Mouse (Mus musculus) CD8-positive naive resting alpha-beta T cell, adult 2 months (primary cell): ENCODE measurements around the gene Ubr4.
"Not testable (repeated sequence)": the region's sequence is repeated elsewhere in the genome, so short reads cannot be mapped to it uniquely, and the experiment has no call there.

Experiments used
- DNase-seq, 2 experiments: peaks; one replicate each; pipeline ENCODE4 v3.0.0; 2022; ENCODE audit warnings: low read depth in 2 of 2, low spot score in 2 of 2

The Ubr4 gene

GRCm38 (mm10) chr4:139352832-139353231 is 423 bp downstream of the Ubr4 start:
- DNase-seq: no peak

DNA sequence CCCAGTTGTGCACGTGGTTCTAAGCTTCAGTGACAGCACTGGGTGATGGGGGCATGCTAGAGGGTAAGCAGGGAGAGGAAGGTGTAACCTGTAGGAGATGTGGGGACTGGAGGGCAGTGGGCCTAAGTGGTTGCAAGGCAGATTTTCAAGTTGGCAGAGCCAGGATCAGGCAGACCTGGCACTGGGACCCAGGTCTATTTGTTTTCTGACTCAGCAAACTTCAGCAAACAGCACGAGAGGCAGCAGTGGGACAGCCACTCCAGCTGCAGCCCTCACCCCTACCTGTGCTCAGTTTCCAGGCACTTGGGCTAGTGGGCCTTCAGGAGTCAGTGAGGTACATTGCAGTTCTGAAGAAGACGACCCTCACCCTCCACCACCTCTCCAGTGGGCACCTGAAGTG is 4.8 kb downstream of the Ubr4 start:
- DNase-seq: no peak

- DNase-seq: no peak
Measured at GRCm38 (mm10) chr4:139360761-139361548, 8.5 kb downstream of the Ubr4 start.

GRCm38 (mm10) chr4:139367336-139367735 is 14.9 kb downstream of the Ubr4 start:
- no peak for DNase-seq

DNA sequence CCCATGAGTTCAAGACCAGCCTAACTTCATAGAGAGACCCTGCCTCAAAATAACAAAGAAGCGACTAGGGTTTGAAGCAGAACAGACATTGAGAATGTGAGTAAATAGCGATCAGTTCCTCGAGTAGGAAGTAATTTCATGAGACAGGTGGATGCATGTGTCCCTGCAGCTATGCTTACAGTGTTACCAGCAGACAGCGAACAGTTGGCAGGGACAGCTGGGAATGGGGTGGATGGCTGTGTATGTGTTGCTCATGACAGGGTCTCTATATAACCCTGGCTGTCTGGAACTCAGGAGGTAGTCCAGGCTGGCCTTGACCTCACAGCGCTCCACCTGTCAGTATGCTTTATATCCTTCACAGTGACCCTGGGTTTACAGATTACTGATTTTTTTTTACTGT is 15.6 kb downstream of the Ubr4 start:
- DNase-seq: no peak

GRCm38 (mm10) chr4:139373130-139373529 is 20.7 kb downstream of the Ubr4 start:
- DNase-seq: no peak

GRCm38 (mm10) chr4:139373531-139373930 is 21.1 kb downstream of the Ubr4 start:
- DNase-seq: no peak

DNA sequence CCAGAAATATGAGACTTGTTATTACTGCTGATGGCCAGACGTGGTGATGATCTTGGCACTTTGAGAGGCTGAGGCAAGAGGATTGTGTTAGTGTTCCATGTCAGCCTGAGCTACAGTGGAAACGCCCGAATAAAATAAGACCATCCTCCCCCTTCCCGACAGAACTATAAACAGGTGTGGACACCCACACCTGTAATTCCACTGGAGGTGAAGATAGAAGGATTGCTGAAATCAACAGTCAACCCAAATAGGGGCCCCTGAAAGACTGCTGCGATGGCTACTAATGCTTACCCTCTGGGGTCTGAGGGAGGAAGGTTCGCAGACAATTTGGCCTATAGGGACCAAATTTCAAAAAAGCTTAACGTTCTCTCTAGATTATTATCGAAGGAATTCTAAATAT is 27.3 kb downstream of the Ubr4 start:
- no peak for DNase-seq

DNA sequence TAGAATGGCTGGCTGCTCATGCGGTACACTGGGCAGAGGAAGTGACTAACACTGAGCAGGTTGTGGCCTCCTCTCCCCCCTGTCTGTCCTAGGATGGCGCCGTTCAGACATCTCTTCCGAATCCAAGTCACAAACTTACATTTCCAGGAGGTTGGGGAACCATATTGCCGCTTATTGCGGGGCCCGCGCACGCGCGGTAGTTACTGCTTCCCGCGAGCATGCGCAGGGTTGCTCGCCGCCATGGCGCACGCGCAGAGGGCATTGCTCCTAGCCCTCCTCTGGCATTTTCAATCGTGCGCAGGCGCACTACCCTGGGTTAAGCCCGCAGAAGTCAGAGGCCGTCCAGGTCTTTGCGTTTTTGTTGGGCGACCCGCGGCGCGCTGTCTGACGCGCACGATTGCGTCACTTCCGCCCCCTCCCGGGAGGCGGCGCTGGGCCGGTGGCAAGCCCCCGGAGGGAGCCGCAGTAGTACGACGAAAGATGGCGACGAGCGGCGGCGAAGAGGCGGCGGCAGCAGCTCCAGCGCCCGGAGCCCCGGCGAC is 27.9 kb downstream of the Ubr4 start:
- peak; percentile 99 to 100 for DNase-seq

DNA sequence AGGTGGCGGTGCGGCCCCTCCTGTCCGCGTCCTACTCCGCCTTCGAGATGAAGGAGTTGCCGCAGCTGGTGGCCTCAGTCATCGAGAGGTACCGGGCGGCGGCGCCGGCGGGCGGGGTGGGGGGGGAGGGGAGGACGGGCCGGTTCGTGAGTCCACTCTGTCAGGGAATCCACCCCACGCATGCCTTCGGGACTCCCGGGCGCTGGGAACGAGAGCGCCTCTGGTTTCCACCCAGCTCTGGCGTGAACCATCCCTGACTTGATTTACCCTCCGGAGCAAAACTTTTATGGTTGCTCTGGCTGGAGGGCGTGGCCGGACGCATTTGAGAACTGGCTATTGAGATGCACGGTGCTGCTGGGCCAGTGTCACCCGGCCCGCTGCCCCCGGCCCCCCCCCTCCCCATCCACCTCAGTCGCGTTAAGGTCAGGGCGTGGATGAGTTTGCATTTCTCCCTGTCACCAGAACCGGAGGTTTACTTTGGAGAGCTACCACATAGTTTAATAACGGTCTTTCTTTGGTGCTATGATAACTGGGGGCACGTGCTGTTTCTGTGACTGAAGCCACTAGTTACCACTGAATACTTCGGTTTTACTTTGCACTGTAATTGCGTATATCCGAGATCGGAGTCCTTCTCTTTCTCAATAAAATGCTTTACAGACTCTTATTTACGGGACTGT is 28.5 kb downstream of the Ubr4 start:
- peak in 1 of 2 experiments; percentile 5 for DNase-seq

DNA sequence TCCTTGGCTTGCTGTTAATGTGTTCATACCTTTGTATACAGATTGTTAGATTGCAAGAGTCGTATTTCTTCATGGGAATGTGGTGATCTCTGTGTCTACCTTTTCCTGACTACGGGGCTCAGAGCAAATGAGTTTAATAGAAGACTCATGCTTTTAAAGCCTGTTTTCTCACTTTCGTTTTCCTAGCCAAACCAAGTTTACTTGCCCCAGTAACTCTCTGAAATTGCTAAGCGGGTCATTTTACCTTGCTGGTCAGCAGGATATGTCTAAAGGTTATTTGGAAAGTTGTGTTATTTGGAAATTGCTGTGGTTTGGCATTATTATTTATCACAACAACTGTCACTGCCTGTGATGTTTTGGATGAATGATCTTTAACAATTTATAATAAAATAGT is 29.0 kb downstream of the Ubr4 start:
- DNase-seq: no peak

- DNase-seq: no peak
Measured at GRCm38 (mm10) chr4:139382231-139382630, 29.8 kb downstream of the Ubr4 start.

DNA sequence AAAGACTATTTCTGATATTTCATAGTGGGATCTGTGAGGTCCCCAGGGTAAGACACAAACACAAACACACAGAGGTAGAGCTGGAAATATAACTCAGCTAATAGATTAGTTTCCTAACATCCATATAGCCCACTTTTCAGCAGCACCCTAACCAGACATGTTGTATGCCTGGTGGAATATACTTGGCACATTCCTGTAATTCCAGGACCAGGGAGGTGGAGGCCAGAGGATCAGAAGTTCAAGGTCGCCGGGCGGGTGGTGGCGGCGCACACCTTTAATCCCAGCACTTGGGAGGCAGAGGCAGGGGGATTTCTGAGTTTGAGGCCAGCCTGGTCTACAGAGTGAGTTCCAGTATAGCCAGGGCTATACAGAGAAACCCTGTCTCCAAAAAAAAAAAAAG is 33.4 kb downstream of the Ubr4 start:
- not testable (repeated sequence) for DNase-seq

DNA sequence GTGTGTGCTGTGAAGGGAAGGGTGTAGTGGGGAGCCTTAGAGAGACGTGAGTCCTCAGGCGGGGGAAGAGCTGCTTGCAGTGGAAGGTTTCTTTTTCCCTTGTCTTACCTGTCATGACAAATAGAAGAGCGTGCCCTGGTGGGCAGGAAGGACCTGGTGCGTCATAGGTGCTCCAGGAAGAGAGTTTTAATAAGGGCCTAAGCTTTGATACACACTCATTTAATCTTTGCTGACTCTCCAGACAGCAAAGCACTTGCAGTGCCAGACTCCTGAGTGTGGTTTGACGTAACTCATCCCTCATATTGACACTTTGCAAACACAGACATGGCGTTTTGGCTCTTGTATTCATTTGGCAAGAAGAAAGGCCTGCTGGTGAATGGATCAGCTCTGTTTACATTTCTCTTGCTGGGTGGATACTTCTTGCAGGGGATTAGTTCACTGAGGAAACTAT is 34.5 kb downstream of the Ubr4 start:
- DNase-seq: no peak

DNA sequence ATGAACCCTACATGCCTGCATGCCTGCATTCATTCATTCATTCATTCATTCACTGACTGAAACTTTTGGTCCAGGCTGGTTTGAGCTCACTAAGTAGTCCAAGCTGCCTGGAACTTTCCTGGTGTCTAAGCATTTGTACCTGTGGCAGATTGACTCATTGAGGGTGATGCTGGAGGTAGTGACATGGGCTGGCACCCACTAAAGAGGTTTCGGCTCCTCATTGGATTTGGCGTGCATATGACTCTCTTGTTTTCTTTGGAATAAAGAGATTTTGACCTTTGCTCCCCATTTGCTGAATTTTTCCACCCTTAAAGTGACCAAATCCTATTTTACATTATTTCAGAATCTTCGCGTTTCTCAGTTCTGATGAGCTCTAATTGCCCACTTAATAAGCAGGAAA is 37.1 kb downstream of the Ubr4 start:
- no peak for DNase-seq

- no peak for DNase-seq
Measured at GRCm38 (mm10) chr4:139395431-139395830, 43.0 kb downstream of the Ubr4 start.

DNA sequence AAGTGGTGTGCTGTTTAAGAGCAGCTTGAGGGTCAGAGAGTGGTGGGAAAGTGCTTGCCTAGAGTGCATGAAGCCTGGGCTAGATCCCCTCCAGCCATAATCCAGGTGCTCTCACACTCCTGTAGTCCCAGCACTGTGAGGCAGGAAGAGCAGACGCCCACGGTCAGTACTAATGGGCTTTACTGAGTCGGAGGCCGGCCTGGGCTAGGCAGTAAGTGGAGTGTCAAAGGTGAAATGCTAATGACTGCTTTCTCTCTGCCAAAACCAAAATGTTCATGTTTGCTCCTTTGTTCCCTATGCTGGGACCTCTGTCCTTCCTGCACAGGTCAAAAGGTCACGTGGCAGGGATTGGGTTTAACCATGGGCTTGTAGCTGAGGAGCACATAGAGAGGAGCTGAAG is 48.1 kb downstream of the Ubr4 start:
- DNase-seq: no peak

DNA sequence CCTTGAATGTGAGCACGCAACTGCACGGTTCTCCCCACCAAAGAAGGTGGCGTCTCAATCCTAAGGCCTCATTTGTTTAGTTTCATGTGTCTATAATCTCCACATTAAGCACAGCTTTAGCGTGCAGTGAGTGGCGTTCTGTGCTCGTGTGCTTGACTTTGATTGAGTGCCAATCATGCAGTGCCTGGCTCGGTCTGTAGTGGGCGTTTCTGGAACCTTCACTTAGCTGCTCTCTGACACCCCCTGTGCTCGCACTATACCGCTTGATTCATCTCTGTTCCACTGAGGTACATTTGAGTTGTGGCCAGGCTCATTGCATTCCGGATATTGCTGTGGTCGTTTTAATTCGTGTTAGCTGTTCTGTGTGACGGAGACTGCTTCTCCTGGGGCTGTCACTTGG is 50.8 kb downstream of the Ubr4 start:
- no peak for DNase-seq

DNA sequence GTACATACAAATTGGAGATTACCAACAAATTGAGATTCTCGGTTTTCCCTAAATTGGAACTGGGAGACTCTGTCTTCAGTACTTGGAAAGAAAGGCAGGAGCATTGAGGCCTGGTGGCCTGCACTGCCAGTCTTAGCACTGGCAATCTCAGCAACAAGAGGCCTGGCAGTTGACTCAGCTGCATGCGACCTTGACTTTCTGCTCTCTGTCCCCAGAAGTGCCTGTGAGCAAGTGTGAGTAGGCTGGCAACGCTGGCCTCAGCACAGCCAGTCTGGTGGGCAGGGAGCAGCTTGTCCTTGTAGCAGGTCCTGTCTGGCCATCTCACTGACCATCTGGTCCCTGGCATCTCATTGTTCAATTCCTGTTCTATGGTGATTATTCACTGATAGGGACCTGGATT is 58.9 kb downstream of the Ubr4 start:
- no peak for DNase-seq

DNA sequence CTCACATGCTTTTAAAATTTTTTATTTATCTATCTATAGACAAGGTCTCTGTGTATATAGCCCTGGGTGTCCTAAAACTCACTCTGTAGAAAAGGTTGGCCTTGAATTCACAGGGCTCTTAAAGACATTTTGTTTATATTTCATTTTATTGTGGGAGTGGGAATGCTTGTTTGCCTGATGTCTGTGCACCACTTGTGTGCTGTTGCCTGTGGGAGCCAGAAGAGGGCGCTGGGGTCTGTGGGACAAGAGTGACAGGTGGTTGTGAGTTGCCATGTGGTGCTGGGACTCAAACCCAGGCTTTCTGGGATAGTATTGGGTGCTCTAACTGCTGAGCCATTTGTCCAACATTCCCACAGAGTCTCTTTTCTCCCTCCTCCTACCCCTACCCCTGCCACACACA is 65.5 kb downstream of the Ubr4 start:
- no peak for DNase-seq

GRCm38 (mm10) chr4:139421621-139422020 is 69.2 kb downstream of the Ubr4 start:
- no peak for DNase-seq

DNA sequence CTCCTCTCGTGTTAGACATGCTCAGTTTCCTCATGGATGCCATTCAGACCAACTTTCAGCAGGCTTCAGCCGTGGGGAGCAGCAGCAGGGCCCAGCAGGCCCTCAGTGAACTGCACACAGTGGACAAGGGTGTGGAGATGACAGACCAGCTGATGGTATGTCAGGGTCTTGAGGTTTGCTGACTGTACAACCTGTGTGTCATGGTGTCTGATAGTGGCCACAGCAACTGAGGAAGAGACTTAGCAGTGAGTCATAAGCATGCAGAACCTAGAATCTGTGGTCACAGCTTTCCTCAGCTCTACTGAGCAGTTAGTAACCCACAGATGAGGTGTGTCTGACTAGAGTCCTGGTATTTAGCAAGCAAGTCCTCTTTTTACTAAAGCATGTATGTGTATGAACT is 70.0 kb downstream of the Ubr4 start:
- no peak for DNase-seq
